Mouse (Mus musculus) c-Kit-positive CD71-positive TER-119-positive erythroid progenitor cells, embryonic 14.5 days (primary cell): ENCODE measurements at regions not wholly inside any gene's neighbourhood (a gene's known extent, or its start where the extent isn't known, plus 50 kb on each side); places are given as distances from the start of the nearest gene placed in this dataset.

ENCODE experiments used
- DNase-seq: peaks from one replicate; pipeline ENCODE4 v3.0.0-alpha.2; 2013; ENCODE audit warnings: low spot score

DNA sequence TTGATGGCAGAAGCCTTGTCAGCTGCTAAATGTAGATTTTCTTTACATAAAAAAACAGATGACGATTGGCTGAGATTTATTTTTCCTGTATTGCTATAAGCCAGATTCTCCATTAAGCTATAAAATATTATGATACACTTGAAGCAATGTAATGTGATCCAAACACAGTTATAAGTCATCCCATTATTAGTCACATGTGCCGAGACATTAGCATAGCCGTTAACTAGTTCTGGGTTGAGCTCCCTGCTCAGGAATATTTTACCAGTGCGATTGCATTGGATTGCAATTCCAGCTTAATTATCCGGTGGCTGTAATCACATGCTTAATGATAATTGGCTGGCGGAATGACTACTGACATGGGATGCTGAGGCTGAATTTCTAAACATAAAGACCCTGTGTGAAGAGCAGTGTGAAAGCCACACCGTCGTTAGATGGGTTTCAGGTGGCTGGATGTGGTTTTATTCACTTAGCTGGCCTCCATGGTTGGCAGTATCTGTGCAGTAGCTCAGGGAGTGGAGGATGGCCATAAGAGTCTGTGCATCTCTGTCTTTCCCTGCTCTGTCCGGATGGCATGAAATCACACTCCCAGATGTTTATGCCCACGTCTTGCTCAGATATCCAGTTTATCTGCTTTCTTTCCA lies 344.7 kb downstream of the Slc4a3 start:
- DNase-seq: no peak

DNA sequence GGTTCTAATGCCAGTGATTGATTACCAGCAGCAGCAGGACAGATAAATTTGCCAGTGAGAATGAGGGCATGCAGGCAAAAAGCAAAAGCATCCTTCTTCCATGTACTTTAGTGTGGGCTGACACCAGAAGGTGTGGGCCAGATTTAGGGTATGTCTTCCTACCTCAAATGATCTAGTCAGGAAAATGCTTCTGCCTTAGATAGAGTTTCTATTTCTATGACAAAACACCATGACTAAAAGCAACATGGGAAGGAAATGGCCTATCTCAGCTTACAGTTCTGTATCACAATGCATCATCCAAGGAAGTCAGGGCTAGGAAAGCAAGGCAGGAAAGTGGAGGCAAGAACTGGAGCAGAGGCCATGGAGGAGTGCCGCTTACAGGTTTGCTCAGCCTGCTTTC lies 349.5 kb downstream of the Slc4a3 start:
- no peak for DNase-seq

DNA sequence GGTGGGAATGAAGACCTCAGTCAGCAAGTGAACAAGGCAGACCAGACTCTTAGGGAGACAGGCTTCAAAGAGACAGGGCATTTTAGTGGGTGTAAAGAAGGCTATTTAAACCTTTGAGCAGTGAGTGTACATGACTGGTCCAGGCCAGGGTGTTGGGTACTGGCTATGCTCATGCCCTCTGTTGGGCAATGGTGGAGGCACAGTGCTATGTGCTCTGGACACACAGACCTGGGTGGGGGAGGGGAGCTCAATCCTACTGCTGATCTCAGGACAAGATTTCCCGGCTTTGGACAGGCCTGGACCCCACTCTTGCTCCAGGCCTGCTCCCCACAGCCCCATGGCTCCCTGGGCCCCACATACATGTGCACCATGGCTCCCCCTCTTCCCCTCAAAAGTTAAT lies 355.1 kb downstream of the Slc4a3 start:
- DNase-seq: no peak

DNA sequence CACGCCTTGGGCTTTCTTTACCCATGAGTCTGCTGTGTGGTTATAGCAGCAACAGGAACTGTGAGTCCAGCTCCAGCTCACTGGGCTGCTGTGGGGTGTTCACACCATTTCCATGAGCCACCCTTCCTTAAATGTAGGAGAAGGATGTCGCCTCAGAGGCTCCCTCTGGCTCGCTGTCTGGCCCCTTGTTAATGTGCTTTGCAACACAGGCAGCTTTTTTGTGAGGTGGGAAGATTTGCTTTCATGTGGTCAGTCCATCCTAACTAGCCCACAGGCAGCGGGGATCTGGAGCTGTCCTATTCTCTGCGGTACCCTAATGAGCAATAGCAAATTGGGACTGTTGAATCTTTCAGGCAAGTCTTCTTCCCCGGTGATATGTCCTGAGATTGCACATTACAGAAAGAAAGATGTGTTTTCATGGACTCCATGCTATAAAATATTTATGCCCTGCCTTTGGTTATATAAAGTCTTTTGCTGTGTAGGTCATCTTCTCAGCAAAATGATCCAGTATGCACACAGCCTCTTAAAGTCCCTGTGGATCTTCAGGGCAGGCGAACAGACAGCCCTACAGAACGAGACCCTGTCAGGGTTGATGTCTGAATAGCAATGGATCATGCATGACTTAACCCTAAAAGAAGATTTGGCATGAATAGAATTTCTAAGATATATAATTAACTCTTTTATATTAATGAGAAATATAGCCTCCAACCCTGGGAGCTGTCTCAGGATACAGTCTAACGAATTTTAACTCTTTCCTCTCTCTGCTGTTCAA lies 359.8 kb downstream of the Slc4a3 start:
- no peak for DNase-seq

DNA sequence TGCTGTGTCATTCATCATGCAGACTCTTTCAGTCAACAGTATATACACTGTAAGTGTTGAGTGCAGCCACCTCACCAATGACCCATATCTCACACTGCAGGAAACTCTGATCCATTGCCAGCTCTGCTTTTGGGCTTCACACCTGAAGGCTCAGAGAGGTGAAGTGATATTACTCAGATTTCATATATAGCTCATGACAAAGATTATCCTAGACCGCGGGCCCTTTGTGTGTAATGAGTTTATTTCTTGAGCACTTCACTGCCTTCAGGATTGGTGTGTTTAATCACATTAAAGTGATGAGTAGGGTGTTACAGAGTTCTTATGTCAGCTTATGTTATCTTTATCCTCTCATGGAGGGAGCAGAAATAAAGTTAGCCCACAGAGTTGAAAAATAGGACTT lies 369.2 kb downstream of the Slc4a3 start:
- no peak for DNase-seq

DNA sequence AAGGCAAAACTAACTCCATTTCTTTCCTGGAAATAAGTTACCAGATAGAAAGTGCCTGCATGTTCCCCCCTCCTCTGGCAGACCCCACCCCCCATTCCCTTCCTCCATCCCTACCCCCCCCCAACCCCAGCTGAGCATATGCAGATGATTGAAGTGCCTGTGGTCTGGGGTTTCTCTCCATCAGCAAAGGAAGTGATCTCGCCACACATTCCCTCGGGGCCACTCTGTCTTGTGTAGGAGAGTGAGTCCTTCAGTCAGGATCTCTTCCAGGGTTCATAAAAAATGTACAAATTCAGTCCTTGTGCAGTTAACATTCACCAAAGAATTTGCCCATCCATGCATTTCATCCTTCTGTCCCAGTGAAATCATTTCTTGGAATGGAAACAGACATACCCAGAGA lies 370.1 kb downstream of the Slc4a3 start:
- no peak for DNase-seq

DNA sequence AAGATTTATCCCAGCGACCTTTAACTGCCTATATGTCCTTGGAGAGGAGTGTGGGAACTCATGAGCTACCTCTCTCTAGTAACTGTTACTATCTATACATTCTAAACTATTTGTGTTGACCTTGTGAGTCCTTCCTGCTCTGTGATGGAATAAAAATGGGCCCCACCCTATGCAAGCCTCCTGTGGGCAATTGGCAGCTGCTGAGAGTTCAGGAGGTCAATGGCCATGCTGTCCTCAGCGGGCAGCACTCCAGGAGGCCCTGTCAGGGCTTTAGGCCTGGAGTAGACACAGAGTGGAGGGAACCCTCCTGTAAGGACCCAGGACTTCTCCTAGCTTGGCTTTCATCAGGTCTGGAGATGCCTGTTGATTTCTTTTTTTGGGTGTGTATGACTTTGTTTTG lies 373.1 kb downstream of the Slc4a3 start:
- DNase-seq: no peak

DNA sequence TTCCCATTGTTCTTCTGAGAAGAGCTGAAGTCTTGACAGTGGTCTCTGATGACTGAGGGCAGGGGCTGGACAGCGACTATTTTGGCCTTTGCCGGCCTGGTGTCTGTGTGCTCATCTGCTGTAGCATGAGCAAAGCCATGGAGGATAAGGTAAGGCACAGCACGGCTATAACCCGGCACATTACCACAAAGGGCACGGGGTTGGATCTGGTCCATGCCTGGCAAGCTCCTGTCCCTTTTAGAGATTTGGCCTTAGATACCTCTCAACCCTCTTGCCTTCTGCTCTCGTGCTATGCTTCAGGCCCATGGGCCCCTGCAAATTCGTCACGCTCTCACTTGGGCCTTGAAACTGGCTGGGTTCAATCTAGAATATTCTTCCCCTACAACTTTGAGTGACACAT lies 379.0 kb downstream of the Slc4a3 start:
- DNase-seq: no peak

DNA sequence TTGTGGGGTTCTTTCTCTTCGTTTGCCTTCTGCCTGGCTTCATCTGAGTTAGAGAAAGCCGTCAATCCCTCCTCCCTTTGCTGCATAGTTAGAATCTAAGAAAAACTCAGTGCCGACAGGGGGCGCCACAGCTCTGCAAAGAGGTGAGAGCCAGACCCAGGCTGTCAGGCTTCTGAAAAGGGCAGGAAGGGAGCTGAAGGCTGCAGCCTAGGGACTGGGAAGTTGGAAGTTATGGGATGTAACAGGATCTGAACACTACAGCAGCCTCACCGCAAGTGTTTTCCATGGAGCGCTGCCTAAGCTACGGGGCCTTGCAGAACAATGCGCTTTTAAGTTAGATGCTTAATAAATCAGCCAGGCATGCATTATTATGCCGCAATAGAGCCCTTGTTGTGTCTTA lies 379.7 kb downstream of the Slc4a3 start:
- no peak for DNase-seq

DNA sequence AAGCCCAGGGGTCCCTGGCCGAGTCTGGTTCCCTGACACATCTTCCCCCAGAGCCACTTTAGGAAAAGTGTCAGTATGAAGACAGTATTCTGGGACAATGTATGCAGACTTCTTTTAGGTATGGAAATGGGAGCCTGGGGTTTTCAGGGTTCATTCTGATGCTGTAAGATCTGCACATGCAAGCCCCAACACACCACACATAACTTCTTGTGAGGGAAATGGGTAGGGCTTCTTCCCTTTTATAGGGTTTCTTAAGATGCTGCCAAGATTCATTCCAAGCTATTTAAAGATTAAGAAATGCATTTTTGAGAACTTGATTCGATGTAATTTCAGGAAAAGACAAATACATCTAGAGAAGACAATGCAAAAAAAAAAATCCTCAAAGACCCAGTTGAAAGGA lies 385.8 kb downstream of the Slc4a3 start:
- no peak for DNase-seq

DNA sequence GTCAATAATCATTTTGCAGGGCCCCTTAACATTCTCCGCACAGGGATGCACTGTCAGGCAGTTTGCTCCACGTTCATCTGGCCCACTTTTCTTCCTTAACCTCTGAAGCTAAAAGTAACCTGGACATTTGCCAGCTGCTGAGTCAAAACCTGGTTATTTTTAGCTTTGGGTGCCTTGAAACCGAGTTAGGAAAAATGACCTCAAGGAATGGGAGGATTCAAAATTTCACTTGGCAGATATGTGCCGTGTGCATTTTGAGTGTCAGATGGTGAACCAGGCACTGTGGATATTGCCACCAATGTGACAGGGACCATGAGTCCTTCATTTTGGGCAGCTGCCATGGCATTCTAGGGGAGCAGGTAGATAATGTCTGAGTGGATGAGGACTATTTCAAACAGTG lies 387.8 kb downstream of the Slc4a3 start:
- DNase-seq: no peak

DNA sequence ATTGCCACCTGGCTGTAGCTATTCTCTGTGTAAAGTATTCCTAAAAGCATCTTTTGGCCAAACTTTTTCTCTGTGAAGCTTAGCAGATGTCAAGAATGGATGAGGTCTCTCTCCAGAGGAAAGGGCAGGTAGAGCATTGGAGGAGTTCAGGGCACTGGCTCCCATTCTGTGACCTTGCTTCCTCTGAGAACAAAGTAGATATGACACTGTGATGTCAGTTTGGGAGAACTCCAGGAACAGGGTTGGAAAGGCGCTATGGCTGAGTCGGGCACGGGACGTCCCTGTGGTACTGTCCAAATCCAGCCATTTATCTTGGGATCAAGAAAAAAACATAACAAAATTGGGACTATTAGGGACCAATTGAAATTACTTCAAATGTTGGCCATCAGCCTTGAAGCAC lies 388.7 kb downstream of the Slc4a3 start:
- DNase-seq: no peak

DNA sequence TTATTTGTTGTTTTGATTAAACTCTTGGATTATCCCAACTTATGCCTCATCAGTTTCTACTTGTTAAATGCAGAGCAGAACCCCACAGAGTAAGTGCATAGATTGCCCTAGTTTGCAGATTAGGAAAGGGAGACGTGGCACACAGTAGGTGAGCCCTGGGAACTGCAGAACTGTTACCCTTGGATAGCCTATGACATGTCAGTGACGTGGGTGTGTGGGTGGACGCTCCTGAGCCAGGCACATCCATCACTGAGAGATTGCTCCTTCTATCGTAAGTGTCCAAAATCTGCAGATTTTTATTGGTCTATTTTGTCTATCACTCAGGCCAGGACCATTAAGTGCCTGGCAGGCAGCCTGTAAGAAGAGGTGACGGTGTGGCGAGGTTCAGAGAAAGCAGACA lies 389.8 kb downstream of the Slc4a3 start:
- no peak for DNase-seq

DNA sequence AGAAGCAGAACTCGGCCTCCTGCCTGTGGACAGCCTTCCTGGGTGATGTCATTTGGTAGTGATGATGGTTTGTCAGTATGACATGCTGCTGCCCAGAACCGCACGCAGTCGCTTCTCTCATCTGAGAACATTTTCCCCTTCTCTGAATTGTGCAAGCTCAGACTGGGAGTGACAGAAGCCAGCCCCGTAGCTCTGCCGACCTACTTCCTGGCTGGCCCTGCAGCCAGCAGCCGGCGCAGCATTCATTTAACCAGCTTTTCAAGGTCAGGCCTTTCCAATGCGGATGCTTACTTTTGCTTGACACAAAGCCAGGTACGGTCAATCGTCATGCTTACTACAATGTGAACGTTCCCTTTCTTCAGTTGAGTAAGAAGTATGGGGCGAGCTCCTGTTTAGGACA lies 390.5 kb downstream of the Slc4a3 start:
- no peak for DNase-seq

DNA sequence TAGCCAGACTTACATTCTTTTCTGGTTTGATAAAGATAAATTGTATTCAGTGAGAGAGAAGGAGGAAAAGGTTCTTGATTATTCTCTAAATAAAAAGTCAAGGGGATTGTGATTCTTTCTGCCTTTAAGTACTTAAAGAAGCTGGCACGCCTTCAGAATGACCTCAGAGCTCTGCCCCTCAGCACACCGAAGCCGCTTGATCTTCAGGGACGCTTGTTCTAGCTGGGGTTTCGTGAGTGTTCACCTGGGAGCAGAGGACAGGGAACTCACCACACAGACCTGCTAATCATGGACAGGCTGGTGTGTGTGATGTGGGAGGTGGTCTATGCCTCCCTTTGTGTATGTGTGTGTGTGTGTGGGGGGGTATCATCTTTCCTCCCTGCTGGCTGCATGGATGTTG lies 391.3 kb downstream of the Slc4a3 start:
- no peak for DNase-seq

DNA sequence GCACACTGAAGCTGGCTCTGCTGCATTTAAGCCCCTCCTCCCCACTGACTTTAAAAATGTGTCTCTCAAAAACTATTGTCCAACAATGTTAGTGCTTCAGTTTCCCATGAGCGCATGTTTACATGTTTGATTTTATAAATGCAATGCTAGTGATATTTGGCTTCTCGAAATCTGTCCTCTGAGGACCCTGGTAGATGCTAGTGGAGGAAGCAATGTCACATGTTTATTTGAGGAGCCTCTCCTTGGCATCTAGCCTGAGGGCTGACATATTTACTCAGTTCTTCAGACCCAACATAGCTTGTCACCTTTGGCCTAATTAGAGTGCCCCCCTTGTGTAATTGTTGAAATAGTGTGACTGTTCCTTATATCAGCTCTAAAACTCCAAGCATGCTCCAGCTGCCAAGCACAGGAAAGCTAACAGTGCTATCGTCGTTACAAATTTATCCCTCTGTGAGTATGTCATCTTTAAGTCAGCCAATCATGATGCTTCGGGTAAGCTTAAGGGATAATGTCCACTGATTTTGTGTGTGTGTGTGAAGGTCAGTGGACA lies 400.3 kb downstream of the Slc4a3 start:
- no peak for DNase-seq

DNA sequence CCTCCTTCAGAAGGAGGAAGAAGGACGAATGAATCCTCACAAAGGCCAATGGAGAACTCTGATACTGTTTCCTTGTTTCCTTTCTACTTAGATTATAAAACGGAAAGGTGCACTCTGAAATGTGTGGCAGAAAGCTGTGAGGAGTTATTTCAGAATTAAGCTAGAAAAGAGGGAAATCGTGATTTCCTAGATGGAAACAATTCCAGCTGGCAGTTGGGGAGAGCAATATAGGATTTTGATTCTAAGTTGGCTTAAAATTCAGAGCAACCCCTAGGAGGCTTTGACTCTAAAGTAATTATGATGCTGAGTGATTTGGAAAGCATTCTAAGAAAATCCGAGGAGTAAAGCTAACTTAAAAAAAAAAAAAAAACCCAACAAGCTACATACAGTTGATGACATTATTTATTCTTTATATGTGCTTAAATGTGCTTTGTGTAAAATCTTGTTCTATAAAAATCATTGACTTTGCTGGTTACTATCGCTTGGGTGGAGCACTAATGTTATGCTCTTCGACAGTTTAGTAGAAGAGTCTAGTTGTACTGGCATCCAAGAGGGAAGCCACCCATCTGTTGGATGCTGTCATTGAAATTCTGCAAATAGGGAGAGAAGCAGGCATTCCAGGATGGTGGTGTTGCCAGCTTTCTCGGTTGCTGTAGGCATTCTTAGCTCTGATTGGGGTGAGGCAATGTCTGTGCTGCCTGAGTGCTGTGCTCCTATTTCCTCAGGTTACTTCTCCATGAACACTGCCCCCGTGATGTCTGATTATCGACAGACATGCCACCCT lies 432.3 kb downstream of the Slc4a3 start:
- DNase-seq: no peak

DNA sequence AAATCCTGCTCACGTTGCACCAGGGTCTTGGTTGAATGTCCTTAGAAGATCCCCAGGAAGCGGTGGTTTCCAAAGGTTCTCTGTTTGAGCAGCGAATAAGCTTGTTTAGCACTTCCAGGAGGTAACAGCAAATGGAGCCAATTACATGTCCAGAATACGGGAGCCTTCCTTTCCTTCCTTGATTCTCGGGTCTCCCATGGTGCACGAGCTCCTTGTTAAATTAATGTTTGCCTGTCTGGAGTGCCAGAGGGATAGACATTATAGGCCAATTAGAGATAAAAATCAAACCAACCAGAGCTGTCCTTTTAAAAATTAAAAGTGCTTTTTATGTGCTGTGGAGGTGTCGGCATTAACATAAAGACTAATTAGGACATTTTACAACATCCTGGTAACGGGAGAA lies 437.0 kb downstream of the Slc4a3 start:
- DNase-seq: no peak

DNA sequence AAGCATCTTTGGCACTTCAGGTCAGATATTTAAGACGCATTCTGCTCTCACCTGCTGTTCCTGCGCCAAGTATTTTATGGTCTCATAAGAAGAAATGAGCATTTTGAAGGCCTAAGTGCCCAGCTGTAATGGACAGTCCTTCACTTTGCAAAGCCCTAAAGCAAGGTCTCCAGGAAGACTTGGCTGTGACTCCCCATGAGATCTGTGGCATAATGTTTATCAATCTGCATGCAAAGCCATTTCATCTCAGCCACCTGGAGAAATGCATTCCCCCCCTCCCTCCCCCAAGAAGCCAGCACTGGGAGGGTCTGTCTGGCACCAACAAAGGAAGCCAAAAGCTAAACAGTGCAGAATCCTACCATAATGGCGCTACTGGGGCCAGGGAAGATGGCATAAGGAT lies 437.4 kb downstream of the Slc4a3 start:
- DNase-seq: no peak

DNA sequence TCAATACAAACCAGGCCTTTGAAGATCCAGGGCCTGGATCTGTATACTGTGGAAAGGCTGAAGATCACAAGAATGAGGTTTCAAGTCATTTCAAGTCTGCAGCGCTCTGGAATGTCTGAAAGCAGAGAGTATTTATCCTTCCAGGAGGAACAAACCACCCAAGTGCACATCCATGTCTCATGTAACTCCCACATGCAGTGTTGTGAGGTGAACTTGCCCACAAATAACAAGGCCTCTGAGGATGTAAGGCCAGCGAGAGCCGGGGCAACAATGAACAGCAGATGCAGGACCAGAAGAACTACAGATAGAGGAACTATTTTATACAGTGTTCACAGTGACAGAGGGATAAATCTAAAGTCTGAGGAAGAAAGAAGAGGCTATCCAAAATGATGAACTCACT lies 442.4 kb downstream of the Slc4a3 start:
- no peak for DNase-seq

DNA sequence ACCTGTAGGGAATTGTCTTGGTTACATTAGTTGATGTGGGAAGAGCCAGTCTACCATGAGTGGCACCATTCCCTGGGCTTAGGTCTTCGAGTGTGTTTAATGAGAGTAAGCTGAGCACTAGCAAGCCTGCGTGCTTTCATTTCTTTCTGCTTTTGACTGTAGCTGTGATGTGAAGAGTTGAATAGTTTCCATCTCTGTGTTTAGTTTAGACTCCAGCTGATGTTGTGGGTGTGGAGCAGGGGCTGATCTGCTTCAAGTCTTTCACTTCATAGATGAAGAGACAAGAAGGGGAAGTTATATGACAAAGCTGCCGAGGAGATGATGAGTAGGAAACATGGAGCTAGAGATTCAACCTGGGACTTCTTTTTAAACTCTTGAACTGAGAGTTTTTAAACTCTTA lies 446.0 kb downstream of the Slc4a3 start:
- DNase-seq: no peak

DNA sequence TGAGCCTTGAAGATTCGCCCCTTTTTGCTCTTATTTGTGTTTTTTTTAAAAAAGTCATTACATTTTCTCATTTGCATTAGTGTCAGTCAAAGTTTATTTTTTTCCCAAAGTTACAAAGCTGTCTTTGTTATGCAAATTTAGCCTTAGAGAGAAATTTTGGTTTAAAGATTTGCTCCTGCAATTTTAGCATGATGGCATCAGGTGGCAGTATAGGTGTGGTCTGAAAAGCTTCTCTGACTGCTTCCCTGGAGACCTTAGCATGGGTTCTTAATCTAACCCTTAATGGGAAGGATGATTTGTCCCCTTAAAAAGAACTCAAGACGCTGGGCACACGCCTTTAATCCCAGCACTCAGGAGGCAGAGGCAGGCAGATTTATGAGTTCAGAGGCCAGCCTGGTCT lies 451.2 kb downstream of the Slc4a3 start:
- no peak for DNase-seq

DNA sequence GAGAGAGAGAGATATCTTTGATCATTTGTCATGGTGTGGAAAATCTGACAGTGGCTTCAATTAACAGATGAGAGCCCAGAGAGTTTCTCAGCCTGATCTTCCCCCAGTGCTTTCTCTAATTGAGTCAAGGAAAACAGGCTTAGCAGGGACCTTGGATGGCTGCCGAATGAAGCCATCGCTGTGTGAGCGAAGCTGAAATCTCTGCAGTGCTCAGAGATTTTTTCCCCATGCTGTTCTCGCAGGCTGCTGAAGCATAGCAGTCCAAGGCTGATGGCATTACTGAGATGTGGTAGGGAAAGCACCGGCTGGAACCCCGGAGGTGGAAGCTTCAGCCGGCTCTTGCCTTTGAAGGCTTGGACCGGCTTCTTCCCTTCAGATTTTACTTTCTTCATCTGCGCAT lies 455.1 kb downstream of the Slc4a3 start:
- no peak for DNase-seq
